Mouse (Mus musculus): ENCODE results near the gene Igf1r.

The Igf1r gene

DNA sequence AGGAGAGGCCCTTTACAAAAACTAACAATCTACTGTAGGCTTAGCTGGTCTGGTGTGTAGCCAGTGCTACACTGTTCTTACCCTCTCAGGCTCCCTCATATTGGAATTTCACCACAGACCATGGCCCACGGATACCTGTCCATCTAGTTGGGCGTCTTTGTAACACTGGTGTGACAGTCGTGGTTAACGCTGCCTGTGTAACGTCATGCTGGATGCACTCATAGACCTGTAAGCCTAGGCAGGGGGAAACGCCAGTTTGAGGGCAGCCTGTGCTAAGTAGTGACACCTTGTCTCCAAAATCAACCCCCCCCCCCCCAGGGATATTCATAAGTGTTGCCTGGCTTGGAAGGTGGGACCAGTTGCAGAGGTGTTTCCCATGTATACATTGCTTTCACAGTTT is 4.7 kb downstream of the Igf1r start:
- no peak for DNase-seq (ENCODE audit: low read depth, low spot score)

DNA sequence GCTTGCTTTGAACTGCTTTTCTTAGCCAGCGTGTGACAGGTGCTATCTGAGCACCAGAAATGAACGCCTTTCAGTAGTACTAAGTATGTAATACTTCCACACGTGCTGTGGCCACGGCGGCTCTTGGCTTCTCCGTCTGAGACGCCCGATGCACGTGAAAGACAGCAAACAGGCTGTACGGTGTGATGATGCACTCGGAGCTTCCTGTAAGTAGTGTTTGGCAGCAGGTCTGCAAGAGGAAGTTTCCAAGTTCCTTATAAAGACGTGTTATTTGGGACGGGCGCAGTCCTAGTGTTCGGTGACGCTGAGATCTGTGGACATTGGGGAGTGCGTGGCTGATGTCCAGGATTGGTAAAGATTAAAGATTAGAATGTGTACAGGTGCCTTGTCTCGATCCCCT is 5.4 kb downstream of the Igf1r start:
- peak; percentile 21 for DNase-seq (ENCODE audit: low read depth, low spot score)

GRCm38 (mm10) chr7:67960701-67961100 is 8.1 kb downstream of the Igf1r start:
- no peak for DNase-seq (ENCODE audit: low read depth, low spot score)

DNA sequence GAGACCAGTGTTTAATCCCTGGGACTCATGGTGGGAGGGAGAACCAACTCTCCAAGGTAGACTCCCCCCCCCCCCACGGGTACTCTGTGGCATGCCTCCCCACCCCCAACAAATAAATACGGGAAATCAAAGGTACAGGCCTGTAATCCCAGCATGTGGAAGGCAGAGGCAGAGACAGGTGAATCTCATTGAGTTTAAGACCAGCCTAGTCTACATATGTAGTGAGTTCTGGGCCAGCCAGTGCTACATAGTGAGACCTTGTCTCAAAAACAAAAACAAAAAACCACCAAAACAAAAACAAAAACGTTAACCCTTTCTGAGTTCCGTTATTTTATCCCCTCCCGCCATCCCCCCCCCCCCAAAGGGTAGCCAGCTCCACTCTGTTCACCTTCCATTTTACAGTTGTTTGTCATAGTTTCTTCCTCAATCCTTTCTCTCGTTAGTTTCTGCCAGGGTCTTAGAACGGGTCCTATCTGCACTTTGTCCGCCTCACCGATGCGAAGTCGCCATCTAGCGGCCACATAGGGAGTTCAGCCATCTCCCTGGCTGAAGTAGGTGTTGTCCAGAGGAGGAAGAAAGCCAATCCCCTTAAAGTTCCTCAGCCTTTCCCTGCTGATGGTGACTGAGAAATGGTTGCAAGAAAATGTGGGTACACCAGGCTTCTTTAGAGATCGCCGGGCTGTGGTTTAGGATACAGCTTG is 9.1 kb downstream of the Igf1r start:
- peak; percentile 60 for DNase-seq (ENCODE audit: low read depth, low spot score)

GRCm38 (mm10) chr7:67963691-67964090 is 11.1 kb downstream of the Igf1r start:
- no peak for DNase-seq (ENCODE audit: low read depth, low spot score)

DNA sequence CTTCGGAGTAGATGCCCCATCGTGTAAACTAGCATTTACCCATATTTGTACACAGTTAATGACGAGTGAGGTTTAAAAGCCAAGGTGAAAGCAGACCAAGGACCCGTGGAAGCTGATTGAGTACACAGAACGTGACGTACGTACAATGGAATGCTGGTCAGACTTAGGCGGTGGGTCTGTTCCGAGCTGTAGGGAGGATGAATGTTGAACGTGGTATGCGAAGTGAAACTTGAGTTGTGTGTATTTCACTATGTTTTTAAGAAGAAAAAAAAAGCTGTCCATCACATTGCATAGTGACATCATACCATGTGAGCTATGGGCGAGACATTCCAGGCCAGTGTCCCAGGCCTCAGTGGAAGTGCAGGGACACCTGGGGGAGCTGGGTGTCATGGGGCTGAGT is 15.8 kb downstream of the Igf1r start:
- no peak for DNase-seq (ENCODE audit: low read depth, low spot score)

DNA sequence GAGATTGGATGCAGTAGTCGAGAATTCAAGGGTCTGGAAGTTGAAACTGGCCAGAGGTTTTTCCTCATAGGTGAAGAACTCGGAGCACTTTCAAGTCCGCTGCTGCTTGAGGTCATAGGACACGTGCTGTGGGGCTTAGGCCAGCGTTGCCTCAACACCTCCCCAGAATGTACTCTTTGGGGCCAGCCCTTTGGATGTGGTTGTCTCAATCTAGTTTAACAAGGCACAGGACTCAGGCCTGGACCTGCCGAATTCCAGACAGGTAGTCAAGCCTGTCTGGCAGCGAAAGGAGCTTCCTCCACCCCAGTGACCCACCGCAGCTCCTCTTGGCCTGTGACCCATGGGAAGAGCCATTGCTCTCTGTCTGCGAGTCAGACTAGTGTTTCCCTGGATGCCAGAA is 16.4 kb downstream of the Igf1r start:
- DNase-seq (ENCODE audit: low read depth, low spot score): no peak

GRCm38 (mm10) chr7:67973180-67974014 is 20.8 kb downstream of the Igf1r start:
- no peak for DNase-seq (ENCODE audit: low read depth, low spot score)

DNA sequence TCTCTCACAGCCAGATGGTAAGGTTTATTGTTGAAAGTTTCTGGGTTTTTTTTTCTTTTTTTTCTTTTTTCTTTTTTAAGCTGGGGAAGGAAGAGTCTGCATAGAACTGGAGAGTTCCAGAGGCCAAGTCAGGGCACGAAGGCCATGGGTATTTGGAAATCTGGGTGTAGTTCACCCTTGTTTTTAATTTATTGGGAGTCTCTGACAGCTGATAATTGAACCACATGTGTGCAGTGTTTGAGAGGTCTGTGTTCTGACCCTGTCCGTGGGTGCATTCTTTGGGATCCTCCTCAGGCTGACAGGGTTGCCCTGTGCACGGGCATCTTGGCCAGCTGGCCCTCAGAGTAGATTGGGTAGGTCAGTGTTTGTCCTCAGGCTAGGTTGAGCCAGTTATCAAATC is 29.3 kb downstream of the Igf1r start:
- DNase-seq (ENCODE audit: low read depth, low spot score): no peak

DNA sequence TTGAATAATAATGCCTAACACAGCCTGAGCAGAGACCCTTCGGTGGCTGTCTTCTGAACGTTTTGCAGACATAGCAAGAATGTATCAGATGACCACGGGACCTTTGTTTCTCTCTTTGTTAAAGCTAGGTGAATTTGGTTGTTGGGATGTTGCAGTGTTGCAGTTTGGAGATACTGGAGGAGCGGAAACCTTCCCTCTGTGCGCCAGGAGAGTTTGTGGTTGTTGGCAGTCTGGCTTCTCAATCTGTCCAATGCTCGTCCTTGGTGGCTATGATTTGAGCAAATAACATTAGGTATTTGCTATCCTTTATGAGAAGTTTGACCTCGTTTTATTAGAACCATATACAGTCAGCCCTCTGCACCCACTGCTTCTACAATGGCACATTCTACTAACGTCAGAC is 30.2 kb downstream of the Igf1r start:
- no peak for DNase-seq (ENCODE audit: low read depth, low spot score)

- DNase-seq (ENCODE audit: low read depth, low spot score): no peak
Measured at GRCm38 (mm10) chr7:67983451-67983850, 30.8 kb downstream of the Igf1r start.

DNA sequence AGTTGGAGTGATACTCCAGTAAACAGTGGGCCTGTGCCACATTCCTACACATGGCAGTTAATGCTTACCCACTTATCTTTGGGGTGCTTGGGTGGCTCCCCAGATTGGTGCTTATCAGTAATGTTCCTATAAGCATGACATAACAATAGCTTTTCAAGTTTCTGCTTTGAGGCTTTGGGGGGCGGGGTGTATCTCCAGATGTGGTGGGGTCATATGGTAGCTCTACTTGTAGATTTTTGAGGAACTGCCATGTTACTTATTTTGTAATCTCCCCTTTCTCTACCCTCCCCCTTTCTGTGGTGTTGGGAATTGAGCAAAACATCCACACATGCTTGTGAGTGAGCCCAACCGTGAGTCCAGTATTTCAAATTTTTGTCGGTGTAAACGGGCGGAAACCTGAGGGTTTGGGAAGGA is 32.4 kb downstream of the Igf1r start:
- no peak for DNase-seq (ENCODE audit: low read depth, low spot score)

- no peak for DNase-seq (ENCODE audit: low read depth, low spot score)
Measured at GRCm38 (mm10) chr7:67985511-67985910, 32.9 kb downstream of the Igf1r start.

DNA sequence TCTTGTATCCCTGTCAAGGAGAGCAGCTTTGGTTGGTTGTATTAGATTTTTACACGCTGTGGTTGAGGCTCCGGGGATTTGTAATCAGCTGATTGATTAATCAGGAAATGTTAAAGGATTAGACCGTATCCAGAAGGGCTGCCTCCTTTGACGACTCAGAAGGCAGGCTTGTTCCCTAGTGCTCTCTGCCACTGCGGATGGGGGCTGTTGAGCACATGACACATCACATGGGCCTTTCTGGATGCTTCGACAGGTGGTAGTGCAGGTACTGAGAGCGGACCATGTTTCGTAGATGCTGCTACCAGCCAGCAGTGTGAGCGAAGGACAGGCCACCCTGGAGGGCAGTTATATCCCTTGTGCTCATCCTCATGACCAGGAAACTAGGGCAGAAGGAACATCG is 33.6 kb downstream of the Igf1r start:
- DNase-seq (ENCODE audit: low read depth, low spot score): no peak

GRCm38 (mm10) chr7:67986816-67987215 is 34.2 kb downstream of the Igf1r start:
- no peak for DNase-seq (ENCODE audit: low read depth, low spot score)

DNA sequence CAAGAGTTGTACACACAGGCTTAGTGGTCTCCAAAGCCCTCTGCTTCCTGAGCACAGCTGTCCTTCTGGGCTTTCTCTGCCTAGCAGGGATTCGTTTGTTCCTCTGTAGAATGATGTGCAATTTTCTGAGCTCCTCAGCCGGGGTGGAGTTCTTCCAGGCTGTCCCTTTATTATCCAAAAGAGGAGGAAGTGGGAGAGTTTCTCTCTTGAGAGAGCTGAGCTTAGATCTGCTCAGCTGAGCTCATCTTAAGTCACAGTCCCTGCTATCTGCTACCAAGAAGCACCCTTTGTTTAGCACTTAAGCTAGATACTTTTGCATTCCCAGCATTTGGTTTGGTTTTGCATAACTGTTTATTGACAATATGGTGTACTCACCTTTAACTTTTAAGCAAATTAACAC is 36.7 kb downstream of the Igf1r start:
- DNase-seq (ENCODE audit: low read depth, low spot score): no peak

GRCm38 (mm10) chr7:67993614-67994013 is 41.0 kb downstream of the Igf1r start:
- DNase-seq (ENCODE audit: low read depth, low spot score): no peak

- DNase-seq (ENCODE audit: low read depth, low spot score): no peak
Measured at GRCm38 (mm10) chr7:67994346-67994858, 41.8 kb downstream of the Igf1r start.

DNA sequence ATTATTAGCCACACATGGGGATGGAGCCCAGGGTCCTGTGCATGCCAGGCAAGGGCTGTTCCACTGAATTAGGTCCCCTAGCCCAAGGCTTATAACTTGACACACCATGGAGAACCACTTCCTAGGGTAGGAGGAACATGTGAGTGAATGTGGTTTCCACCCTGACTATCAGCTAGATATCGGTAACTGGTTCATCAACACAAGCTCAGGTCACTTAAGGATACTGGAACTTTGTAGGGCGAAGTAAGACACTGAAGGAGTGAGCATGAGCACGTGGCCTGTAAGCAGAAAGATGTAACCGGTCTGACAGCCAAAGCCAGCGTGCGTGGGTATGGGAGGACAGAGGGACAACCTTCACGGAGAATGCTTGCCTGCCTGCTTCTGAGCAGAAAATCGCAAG is 42.6 kb downstream of the Igf1r start:
- DNase-seq (ENCODE audit: low read depth, low spot score): peak; percentile 14

GRCm38 (mm10) chr7:67996202-67996960 is 43.8 kb downstream of the Igf1r start:
- DNase-seq (ENCODE audit: low read depth, low spot score): no peak

DNA sequence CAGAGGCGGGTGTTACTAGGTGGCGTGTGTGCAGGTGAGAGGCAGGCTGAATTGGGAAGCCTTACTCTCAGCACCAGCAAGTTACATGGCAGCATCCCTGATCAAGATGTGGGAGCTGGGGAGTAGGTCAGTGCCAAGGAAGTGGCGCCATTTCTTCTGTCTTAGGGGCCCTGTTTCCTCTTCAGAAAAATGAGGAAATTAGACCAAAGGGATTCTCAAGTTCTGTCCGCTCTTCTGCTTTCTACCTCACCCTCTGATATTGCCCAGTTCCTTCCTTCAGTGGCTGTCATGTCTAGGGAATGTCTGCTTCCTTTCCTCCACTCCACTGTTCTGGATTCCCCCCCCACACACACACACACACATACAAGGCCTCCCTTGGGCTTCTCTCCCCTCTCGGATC is 48.6 kb downstream of the Igf1r start:
- DNase-seq (ENCODE audit: low read depth, low spot score): no peak

DNA sequence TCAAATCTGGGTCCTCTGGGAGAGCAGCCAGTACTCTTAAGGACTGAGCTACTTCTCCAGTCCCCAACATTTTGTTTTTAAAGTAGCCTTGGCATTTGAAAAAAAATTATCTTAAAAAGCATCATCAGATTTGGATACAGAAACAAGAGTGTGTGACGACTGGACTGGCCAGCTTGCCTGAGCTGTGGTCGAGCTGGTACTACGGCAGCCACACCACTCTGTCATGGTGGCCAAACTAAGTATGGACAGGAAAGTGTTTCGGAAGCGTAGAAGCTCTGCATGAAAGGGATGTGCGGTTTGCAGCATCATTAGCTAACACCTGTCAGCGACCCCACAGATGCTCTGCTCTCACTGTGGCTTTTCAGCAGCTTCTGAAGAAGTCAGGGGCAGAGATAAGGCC is 53.4 kb downstream of the Igf1r start:
- DNase-seq (ENCODE audit: low read depth, low spot score): no peak
